Mouse (Mus musculus): ENCODE data around the gene Yrdc.

- TF ChIP-seq CTCF (IDR thresholded peaks at IDR 0.05) (no peak), EP300 (IDR thresholded peaks at IDR 0.05; ENCODE audit: insufficient read depth, low read depth, low read length) (no peak)
Observed at GRCm38 (mm10) chr4:124898428-124898827, 47.9 kb downstream of the Yrdc start.
